Mouse (Mus musculus) cortical plate, adult 2 months (tissue): ENCODE data around the gene Mapk8ip1.

Experiments used
- CTCF ChIP-seq: fragments of 200-500 bp; IDR thresholded peaks from 2 replicates; pipeline ENCODE4 v1.5.1; 2011; ENCODE audit warnings: mild to moderate bottlenecking, control low read depth, low read length; ENCODE audit not compliant: insufficient read depth; ENCODE audit errors: extremely low read depth
- POLR2A ChIP-seq: fragments of 200-500 bp; IDR thresholded peaks from 2 replicates; pipeline ENCODE4 v1.6.1; 2011; ENCODE audit warnings: mild to moderate bottlenecking, low read length, control low read depth; ENCODE audit not compliant: insufficient read depth; ENCODE audit errors: extremely low read depth

GRCm38 (mm10) chr2:92361795-92362194, 39.3 kb downstream of the Mapk8ip1 start:
- no peak for TF ChIP-seq POLR2A
- no peak for TF ChIP-seq CTCF
